Mouse (Mus musculus) spleen, postnatal 10 days (tissue): ENCODE results near the gene Gcnt2.

Source experiments
- DNase-seq, 2 experiments: peaks; one replicate each; pipeline ENCODE4 v3.0.0; 2021 to 2022; ENCODE audit warnings: low spot score in 2 of 2

The Gcnt2 gene

GRCm38 (mm10) chr13:40943066-40943465 is 83.5 kb downstream of the Gcnt2 start:
- no peak for DNase-seq

GRCm38 (mm10) chr13:40943936-40944335 is 84.4 kb downstream of the Gcnt2 start:
- no peak for DNase-seq

- no peak for DNase-seq
Measured at GRCm38 (mm10) chr13:40944346-40944745, 84.8 kb downstream of the Gcnt2 start.

DNA sequence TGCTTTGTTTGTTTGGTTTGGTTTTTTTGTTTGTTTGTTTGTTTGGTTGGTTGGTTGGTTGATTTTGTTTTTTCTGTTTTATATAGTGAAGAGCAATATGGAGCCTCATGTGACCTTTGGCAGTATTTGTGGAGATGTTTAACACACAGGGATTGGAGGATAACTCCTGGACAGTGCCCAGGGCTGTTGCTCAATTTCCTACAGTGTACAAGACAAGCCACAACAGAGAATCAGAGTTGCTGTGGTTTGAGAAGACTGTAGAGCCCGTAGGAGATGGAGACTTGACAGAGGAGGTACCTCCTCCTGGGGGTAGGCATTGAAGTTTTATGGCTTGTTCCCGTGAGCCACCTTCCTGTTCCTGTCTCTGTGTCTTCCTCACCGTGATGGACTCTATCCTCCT is 87.0 kb downstream of the Gcnt2 start:
- DNase-seq, result no peak

GRCm38 (mm10) chr13:40947538-40948205 is 88.1 kb downstream of the Gcnt2 start:
- DNase-seq, result no peak

GRCm38 (mm10) chr13:40951386-40951976 is 91.9 kb downstream of the Gcnt2 start:
- DNase-seq, result no peak

GRCm38 (mm10) chr13:40953231-40953630 is 93.7 kb downstream of the Gcnt2 start:
- no peak for DNase-seq

- DNase-seq, result no peak
Measured at GRCm38 (mm10) chr13:40955773-40956172, 96.2 kb downstream of the Gcnt2 start.

DNA sequence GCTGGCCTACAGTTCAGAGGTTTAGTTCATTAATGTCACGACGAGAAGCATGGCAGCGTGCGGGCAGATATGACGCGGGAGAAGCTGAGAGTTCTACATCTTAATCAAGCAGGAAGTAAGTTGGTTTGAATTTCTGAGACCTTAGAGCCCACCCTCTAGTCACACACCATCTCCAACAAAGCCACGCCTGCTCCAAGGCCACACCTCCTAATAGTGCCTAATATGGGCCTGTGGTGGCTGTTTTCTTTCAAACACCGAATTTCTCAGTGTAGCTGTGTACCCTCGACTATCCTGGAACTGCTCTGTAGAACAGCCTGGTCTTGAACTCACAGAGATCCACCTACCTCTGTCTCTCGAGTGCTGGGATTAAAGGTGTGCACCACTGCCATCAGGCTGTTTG is 108.1 kb downstream of the Gcnt2 start:
- no peak for DNase-seq

DNA sequence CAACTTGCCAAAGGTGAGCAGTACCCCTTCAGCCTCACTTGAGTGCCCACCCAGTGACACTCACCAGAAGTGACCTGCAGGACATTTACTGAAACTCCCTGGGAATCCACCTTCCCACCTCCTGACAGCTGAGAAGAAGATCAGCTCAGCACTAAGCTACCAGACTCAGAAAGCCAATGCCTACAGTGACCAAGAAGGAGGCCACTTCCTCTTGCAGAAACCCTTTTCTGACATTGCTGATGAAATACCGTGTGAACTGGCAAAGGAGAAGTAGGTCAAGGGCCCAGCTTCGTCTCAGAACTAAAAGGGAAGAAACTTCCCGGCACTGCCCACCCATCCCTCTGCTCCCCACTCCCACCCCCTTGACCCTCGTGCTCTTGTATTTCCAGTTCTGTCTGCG is 109.0 kb downstream of the Gcnt2 start:
- DNase-seq, result no peak

DNA sequence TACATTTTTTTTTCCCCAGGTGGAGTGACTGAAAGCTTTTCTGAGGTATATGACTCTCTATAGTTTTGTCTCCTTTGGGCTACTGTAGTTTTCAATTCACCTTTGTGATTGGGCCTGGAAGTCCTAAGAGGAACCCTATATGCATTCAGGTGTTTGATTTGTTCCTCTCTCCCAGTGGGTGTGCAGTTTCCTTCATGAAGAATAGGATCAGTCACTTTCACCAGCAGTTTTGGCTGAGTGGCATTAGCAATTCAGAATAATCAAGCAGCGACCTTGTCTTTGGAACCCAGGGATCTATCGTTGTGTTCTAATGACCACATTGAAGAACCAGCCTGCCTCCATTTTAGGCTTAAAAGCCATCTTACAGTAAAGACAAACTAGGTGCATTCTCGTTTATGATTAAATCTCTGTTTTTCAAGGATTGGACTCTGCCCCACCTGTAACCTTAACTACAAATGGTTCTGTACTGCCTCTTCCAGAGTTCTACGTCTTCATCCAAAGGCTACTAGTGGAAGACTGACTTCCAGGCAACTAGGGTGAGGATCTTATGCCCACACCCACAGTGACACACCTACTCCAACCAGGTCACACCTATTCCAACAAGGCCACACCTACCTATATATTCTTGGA is 110.3 kb downstream of the Gcnt2 start:
- DNase-seq, result no peak

DNA sequence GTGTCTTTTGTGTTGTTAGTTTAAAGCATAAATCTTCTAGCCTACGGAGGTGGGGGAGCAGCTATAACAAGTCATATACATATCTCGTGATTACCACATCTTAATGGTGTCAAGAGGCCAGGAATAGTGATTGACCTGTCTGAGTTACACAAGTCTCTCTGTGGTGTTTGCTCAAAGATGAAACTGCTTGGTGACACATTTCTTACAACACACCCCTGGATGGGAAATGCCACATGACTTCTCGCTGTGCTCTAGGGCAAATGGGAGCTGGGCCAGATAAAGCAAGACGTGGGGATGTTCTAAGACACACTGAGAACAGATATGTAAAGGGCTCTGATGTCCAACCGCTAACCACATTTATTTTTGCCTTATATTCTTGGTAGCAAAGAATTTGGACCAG is 111.7 kb downstream of the Gcnt2 start:
- no peak for DNase-seq

- no peak for DNase-seq
Measured at GRCm38 (mm10) chr13:40971831-40972230, 112.3 kb downstream of the Gcnt2 start.

- DNase-seq, result no peak
Measured at GRCm38 (mm10) chr13:40972976-40973375, 113.4 kb downstream of the Gcnt2 start.

DNA sequence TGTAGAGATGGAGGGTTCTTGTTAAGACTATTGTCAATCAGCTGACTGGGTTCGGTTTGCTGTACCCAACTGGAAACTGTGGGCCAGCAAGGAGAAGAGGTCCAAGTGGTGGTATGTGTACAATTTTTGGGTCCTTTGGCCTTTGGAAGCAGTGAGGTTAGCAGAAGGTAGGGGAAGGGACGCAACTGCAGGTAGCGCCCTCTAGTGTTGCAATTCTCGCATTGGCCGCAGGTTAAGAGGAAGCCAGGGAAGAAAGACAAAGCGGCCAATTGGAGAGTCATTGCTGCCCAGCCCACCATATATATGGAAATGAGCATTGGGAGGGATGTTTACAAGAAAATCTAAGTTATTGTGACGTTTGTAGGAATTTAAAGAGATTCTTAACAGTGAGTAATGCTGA is 118.1 kb downstream of the Gcnt2 start:
- peak; percentile 45 to 71 for DNase-seq

DNA sequence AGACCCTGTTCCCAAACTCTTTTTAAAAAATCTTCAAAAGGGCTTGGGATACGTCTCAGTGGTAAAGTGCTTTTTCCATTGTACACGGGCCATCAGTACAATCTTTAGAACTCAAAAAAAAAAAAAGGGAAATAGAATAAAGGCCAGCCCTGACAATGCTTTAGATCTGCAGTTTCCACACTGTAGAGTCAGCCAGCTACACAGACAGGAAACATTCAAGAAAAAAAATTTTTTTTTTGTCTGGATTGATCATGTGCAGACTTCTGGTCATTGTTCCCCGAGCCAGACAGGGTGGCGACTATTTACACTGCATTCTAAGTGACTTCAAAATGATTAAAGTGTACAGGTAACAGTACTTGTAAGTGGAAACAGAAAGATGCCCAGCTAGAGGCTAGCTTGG is 119.1 kb downstream of the Gcnt2 start:
- no peak for DNase-seq

DNA sequence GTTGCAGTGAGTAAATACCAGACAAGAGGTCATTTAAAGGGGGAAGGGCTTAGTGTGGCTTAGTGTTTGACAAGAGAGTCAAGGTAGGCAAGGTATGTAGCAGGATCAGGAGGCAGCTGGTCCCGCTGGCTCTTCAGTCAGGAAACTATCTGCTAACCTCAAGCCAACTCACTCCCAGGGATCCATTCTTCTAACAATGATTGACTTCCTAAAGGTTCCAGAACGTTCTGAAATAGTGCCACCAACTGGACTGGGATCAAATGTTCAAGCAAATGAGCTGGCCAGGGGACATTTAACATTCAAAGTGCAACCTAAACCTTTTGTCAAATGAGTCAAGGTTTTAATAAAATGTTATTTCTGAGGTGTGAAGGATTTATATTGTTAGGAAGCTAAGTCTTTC is 119.8 kb downstream of the Gcnt2 start:
- DNase-seq, result no peak

DNA sequence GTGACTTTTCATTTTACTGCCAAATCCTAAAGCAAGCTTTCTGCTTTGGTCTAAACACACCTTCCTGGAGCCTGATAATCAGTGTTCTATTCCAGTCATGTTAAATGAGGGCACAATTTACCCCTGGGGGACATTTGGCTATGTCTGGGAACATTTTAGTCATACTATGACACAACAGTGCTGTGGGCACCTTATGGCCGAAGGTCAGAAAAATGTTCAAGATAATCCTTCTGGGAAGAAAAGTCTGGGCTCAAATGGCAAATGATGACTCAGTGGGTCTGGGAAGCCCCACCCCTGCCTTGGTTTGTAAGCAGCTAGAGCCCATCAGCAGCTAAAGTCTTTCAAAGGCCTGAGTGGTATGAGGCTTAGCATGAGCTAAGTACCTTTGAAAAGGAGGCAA is 123.2 kb downstream of the Gcnt2 start:
- no peak for DNase-seq

DNA sequence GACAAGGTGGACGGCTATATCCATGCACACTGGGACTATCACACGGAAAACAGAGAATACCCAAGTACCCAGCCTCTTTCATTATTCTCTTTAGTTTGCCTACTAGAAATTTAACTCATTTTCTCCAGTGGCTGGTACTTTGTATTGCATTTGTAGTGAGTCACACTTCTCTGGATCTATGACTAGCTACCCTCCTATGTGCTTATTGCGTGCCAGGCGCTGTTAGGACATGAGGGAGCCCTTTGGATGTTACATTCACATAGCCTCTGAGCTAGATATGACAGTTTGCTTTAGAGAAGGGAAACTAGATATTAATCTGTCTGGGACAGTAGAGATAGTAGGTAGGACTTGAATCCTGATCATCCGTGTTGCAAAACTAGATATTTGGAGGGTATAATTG is 126.5 kb downstream of the Gcnt2 start:
- DNase-seq, result no peak

DNA sequence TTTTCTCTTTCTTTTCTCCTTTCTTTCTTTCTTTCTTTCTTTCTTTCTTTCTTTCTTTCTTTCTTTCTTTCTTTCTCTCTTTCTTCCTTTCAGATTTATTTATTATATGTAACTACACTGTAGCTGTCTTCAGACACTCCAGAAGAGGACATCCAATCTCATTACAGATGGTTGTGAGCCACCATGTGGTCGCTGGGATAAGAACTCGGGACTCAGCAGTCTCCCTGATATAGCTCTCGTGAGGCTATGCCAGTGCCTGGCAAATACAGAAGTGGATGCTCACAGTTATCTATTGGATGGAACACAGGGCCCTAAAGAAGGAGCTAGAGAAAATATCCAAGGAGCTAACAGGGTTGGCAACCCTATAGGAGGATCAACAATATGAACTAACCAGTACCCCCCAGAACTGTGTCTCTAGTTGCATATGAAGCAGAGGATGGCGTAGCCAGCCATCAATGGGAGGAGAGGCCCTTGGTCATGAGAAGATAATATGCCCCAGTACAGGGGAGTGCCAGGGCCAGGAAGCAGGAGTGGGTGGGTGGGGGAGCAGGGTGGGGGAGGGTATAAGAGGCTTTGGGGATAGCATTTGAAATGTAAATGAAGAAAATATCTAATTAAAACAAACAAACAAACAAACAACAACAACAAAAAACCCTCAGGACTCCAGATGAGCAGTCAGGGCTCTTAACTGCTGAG is 128.2 kb downstream of the Gcnt2 start:
- DNase-seq, result peak in 1 of 2 experiments; percentile 58

DNA sequence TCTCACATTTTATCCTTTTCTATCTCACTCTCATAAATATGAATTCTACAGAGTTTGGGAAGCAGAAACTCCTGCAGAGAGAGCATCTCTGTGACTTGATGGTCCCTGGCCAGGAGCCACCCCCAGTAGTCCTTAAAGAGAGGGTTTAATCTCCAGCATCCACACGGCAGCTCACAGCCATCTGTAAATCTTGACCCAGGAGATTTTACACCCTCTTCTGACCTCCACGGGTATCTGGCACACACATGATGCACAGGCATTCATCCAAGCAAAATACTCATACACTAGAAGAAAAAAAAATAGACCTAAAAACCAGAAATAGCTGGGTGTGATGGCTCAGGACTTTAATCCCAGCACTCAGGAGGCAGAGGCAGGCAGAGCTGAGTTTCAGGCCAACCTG is 128.9 kb downstream of the Gcnt2 start:
- peak in 1 of 2 experiments; percentile 45 for DNase-seq

GRCm38 (mm10) chr13:40994487-40995263 is 135.1 kb downstream of the Gcnt2 start:
- DNase-seq, result no peak
